Mouse (Mus musculus) brain, embryonic 14.5 days (tissue): ENCODE measurements around the gene Ccdc54.

Experiments
- CTCF ChIP-seq: fragments of 200-500 bp; IDR thresholded peaks from 2 replicates; pipeline ENCODE4 v1.5.1; 2012; ENCODE audit warnings: inconsistent platforms, mild to moderate bottlenecking, moderate library complexity, borderline replicate concordance; ENCODE audit not compliant: insufficient read depth, insufficient read length; ENCODE audit errors: extremely low read depth
- POLR2A ChIP-seq: fragments of 200-500 bp; IDR thresholded peaks from 2 replicates; pipeline ENCODE4 v1.6.1; 2012; ENCODE audit warnings: mild to moderate bottlenecking, inconsistent platforms, borderline replicate concordance; ENCODE audit not compliant: poor library complexity, insufficient read depth, insufficient read length, severe bottlenecking; ENCODE audit errors: extremely low read depth

- TF ChIP-seq CTCF: no peak
- no peak for TF ChIP-seq POLR2A
Observed at GRCm38 (mm10) chr16:50572557-50572956, 18.4 kb downstream of the Ccdc54 start.
